Mouse (Mus musculus) lung, postnatal 36 days (tissue): ENCODE results near the gene Yif1b.

Source experiments
- DNase-seq: peaks from one replicate; pipeline ENCODE4 v3.0.0; 2022; ENCODE audit warnings: mixed read lengths

Gene Yif1b

DNA sequence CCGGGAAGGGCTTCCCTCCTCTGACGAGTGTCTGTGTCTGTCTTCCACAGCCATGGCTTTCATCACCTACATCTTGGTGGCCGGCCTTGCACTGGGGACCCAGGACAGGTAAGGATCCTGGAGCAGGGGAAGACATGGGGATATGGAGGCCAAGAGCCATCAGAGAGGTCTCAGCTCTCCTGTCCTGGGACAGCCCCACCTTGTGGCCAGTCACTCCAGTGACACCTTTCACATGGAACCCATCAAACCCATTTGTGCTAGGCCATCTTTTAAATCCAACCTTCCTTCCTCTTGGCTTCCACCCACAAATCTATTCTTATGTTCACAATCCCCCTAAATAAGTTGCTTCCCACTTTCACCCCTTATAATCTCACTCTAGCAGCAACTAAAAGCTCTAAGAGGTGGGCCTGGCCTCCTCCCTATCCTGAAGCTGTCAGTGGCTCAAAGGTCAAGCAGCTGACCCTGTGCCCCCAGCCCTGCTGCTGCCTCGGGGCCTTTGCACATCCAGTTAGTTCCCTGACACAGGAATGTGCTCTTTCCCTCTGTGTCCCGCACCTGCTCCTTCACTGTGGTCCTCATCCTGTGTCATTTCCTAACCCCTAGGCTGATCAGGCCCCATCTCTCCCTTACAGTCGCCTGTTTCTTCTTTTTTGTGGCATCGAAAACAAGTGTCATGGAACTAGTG, 6.7 kb downstream of the Yif1b start:
- peak; percentile 49 for DNase-seq

DNA sequence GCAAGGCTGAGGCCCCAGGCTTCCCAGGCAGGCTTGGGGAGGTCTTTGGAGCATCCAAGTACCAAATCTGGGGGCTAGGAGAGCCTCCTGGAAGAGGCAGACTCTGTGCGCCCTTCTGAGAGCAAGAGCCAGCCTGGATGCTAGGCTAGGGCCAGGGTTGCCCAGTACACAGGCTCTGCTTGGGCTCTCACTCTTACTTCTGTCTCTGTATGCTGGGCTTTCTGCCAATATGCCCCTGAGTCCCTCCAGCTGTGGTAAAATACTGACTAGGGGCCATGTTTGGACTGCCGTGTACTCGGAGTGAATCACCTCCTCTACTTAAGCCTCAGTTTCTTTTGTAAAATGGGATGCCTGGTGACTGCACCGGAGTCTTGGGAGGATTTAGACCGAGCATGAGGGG, 7.9 kb downstream of the Yif1b start:
- peak; percentile 39 for DNase-seq

DNA sequence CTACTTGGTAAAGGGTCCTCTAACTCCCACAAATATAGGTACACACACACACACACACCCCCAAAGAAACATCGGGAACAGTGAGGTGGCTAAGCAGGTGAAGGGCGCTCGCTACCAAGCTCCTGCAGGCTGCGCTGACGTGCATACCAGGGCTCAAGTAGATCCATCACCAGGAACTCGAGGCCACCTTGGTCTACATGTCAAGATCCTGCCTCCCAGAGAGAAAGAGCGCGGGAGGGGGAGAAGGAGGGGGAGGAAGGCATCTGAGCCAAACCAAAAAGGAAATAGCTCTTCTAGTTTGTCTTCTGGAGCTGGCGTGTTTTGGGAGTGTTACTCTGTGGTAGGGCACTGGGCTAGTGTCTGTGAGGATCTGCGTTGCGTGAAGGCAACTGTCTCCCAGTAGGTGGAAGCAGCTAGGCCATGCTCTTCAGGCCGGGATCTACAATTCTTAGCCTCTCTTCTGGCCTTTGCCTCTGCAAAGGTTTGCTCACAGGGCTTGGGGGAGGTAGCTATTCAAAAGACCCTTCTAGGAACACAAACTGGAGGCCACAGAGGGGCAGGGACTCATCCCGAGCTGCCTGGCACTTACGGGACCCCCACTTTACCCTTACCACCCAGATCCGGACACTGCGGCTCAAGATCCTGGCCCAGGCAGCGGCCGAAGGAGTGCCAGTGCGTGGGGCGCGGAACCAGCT, 8.6 kb downstream of the Yif1b start:
- no peak for DNase-seq

DNA sequence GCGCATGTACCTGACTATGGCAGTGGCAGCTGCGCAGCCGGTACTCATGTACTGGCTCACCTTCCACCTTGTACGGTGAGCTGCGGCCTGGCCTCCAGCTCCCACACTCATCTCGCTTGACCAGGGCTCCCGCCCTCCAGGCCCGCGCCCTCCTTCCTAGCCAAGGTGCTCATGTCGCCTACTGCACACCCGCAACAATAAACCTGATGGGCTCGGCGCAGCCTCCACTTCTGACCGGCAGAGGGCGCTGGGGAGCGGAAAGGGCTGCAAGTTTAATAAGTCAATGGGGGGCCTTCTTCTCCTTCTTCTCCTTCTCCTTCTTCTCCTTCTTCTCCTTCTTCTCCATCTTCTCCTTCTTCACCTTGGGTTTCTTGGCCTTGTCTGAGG, 9.2 kb downstream of the Yif1b start:
- peak; percentile 87 for DNase-seq

DNA sequence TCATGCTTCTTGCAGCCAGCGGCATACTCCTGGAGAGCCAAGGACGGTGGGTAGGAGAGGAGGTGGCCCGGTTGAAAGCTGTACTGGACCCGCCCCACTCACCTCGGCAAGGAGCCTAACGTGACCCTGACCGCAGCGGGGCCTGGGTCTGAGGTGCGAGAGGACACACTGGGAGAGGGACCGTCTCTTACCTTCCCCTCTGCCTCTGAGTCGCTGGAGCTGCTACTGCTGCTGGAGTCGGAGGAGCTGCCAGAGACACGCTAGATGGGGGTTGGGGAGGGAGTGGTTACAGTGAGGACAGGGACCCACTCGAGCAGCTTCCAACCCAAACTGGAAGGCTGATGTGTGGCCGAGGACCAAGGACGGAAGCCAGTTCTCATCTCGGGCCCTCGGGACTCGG, 9.6 kb downstream of the Yif1b start:
- no peak for DNase-seq

DNA sequence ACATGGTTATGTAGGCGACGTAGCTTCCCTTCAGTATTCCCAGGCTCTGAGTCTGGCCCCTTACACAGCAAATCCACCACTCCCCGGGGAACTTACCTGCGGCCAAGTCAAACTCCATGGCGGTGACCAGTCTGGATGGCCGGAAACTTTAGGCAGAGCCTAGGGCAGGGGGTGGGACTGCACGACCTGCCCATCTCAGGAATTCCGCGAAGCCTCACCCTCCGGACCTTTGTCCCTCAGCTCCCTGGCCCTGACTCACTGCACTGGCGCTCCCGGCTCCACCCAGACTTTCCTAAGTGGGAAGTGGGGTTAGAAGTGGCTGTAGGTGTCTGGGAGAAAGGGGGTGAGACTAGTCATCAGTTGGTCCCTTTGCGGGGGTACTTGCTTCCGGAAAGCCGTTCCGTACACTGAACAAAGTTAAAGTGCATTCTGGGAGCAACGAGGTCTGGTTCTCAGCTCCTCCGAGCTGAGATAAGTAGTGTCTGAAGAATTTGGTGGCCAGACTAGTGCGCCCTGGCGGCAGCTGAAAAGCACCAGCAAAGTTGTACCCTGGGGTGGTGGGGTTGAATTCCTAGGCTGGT, 10.2 kb downstream of the Yif1b start, which contains the start of gene 2200002D01Rik:
Gene 2200002D01Rik, minus strand, starts transcription at position 206 of the 581 bp plus-strand sequence.
- peak; percentile 60 for DNase-seq

DNA sequence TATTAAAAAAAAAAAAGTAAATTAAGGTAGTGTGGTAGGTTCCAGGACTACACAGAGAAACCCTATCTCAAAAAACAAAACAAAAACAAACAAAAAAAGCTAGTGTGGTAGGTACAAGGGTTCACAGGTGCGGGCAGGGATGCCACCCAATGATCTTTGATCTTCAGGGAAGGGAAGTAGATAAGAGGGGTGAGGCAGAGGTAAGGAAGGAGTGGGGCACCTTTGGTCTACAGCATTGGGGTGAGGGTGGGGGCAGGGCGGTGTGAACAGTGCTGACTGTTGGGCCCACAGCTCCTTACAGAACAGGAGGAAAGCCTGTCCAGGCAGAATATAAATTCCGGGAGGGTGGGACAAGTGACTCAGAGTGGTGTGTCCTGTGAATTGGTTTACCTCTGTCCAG, 13.0 kb downstream of the Yif1b start:
- DNase-seq: no peak

DNA sequence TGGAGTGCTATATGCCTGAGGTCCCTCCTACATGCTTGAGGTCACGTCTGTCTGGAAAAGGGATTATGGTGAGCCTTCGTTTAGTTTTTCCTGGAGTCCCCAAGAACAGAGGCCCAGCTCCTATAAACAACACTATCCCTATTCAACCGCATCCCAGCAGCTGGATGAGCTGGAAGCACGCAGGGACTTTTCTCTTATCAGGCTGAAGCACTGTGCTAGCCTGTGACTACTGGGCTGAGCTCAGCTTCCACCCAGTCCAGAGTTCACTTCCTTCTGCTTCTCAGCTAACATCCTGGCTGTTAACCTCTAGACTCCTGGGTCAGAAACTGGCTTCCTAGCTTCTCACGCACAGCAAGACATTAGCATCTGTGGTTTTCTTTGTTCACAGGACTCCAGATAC, 15.7 kb downstream of the Yif1b start:
- DNase-seq: no peak

DNA sequence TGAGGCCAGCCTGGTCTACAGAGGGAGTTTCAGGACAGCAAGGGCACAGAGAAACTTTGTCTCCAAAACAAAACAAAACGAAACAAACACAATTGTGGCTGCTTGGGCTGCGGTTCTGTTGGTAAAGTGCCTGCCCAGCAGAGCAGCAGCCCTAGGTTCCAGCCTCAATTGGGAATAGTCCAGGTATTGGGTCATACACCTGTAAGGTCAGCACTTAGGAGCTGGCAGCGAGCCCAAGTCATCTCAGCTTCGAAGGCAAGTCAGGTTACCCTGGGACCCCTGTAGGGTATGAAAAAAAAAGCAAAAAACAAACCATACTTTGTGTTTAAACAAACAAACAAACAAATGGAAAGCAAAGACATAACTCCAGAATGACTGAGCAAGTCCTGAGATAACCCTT, 17.7 kb downstream of the Yif1b start:
- DNase-seq: peak; percentile 55

DNA sequence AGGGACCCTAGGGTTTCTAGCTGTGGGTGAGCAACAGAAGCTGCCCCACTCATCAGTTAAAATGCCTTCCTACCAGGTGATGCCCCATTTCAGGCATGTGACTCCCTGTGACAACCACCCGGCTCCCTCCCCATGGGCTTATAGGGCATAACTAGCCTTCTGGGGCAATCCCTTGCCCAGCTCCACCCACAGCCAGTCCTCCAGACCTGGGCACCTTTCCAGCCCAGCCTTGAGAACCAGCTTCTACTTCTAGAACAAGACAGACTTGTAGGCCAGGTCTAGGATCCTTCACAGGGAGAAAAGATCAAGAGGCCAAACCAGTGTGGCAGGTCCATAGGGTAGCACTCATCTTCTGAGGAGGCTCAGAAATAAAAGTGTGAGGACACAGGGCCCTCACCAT, 19.2 kb downstream of the Yif1b start:
- peak; percentile 93 for DNase-seq

DNA sequence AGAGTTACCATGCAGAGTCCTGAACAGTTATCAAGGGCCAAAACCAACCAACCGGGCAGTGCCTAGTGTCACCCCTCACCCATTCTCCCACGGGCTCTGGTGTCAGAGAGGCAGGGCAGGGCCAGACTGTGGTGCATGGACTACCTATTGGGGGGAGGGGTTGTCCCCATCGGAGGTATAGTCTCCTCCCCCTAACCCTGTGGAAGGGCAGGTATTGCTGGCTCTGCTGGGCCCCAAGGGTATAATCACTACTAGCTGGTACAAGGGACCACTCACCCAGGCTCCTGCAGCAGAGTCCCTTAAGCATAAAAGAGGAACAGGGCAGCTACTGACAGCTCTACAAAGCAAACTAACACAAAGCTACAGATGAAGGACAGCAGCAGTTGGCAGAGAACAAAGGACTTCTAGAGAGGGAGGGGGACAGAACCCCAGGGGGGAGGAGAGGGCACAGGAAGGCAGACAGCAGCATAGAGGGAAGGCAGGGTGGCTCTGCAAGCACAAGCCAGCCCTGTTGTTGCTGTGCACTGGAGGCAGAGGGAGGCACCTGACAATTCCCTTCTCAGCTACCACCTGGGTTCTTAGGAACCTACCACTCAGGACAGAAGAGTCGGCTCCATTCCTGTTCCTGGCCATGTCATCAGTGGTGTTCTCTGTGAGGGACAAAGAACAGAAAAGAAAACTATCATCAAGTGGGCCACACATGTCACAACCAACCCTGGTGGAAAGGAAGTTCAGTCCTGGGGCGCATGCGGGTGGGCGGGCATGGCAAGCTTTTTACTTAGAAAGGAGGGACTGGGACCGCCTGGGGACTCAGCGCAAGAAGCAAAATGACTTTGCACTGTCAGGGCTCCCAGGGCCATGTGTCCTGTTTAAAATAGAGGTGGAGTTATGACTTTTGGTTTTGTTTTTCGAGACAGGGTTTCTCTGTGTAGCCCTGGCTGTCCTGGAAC, 21.9 kb downstream of the Yif1b start:
- DNase-seq: no peak

DNA sequence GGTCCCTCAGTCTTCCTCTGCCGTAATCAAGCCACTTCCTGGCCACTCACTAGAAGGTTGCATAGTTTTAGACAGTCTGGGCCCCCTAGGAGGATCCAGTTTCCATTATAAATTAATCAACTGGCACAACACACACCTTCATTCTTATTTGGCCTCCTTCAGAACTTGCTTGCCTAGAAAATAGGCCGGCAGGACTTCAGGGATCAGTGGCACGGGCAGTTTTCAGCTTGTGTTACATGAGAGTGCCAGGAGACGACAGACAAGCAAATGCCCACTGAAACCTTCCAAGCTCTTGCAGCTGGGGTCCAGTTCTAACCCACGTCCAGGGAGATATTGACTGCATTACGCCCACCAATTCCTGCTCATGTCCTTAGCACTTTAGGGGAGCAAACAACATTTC, 24.0 kb downstream of the Yif1b start:
- DNase-seq: no peak

DNA sequence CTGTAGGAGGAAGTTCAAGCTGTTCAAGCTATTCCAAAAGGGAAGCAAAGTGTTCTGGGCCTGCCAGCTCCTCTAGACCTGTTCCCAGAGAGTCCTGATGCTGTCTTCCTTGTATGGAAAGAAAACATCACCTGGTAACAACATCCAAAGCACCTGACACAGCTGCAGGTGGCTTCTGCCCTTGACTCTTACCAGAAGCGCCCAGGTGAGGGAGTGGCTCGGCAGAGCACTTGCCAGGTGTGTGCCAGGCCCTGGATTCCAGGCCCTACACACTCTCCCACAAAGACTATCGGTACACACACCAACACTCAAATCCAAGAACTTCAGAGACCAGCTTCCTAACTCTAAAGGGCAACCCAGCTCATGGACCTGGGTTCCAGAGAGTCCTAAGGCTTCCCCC, 25.7 kb downstream of the Yif1b start:
- no peak for DNase-seq

DNA sequence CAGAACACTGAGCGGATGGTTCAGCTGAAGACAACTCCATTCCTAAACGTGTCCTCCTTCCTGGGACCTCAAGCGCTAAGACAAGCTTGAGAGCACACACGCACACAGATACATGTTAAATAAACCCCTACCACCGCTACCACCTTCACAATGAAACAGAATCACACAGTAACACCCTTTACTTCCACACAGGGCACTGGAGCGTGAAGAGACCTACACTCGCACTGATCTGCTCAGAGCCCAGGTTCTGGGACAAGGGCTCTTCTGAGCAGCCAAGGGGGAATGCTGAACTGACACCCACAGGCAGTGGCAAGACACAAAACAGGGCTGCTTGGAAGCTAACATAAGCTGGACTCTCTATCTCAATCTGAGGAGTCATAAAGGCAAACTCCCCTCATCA, 27.5 kb downstream of the Yif1b start:
- no peak for DNase-seq

DNA sequence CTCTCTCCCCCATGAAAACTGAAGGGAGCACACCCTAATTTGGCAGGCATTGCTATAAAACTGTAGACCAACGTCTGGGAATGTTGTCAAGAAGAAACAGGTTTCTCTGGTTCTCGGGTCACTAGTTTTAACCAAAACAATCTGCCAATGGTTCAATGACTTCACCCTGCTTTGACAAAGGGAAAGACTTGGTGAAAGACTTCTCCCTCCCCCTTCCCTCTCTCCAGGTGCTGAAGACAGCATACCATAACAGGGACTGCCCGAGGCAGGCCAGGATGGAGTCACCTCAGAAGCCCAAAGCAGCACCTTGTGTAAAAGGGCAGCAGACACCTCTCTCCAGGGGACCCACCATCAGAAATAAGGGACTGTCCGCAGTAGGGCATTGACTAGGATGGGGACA, 28.8 kb downstream of the Yif1b start:
- peak; percentile 62 for DNase-seq

DNA sequence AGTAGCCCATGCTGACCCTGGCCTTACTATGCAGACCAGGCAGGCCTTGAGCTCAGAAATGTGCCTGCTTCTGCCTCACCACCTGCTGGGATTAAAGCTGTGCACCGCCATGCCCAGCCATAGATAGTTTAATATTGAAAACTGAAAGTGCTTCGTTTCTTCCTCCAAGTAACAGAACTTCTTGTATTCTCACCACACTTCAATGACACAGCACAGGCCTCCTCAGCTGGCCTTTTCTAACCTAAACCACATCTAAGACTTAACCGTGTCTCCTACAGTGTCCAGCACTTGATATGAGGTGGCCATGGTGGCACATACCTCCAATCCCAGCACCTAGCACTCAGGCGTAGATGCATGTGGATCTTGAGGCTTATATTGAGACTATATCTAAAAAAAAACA, 32.3 kb downstream of the Yif1b start:
- no peak for DNase-seq

DNA sequence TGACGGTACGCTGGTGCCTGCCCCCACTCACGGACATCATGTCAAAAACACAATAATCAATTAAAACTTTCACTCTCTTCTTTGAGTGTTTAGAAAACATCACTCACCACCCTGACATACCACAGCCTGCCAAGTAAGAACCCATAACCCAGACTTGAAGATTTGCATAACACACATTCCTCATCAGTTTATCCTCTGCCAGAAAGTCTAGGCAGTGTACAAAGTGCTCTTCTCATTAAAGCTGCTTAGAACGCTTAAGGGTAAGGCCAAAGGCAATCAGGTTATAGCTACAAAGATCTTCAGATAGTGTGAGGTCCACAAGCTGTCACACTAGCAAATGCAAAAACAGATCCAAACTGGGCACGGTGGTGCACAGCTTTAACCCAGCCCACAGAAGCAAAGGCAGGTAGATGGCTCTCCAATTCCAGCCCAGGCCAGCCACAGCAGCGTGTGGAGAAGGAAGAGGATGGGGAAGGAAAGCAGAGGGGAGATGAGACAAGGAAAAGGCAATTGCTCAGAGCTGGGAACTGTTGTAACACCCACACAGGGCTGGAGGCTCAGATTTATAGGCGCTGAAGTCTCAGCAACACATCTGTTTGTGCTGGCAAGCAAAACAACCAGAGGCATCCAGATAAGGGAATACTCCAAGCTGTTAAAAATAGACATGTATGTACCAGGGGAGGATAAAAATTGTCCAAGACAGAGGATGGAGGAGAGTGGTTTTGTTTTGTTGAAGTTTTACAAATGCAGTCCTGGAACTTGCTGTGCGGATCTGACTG, 33.7 kb downstream of the Yif1b start:
- DNase-seq: peak; percentile 45

DNA sequence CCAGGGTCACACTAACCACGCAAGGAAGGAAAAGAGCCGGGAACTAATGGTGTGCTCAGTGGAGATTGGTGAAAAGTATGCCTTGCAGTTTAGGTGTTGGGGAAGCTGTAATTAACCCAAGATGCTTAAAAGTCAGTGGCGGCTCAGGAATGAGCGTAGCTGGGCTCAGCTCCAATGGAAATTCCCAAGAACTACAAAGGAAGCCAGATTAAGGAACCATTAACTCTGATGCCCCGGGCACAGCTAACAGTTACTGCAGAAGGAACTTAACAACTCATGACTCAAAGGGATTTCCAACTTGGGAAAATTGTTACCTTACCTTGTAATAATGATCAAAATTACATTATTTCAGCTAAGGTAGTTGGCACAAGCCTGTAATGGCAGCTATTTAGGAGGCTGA, 38.6 kb downstream of the Yif1b start:
- no peak for DNase-seq

DNA sequence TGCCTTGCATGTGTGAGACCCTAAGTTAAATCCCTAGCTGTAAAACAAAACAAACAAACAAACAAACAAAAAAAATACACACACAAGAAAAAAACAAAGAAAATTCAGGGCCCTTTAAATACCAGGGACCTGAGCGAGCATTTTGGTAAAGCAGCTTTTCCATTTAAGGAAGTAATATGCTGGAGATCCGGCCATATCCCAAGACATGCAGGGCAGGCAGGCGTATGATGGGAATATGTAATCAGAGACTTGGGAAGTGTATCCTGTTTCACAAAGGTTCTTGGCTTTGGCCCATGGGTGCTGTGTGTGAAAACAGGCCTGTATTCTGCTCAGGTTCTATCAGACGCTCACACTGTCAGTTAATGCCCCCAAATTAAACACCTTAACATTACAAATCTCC, 39.4 kb downstream of the Yif1b start:
- no peak for DNase-seq

DNA sequence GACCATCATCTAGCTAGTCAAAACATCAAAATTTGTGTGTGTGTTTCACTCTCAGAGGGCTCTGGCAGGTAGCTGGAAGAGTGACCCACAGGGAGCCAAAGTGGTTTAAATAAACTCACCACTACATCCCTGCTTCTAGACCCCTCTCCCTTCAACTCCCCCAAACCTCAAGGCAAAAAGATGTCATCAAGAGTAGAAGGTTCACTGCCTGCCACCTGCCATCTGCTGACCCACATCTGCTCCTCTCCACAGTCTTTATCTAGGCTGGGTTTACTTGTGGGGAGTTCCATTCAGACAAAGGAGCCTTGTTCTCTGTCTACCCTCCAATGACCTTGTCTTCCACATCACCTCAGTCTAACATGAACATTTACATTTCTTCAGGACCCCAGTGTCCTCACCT, 41.1 kb downstream of the Yif1b start:
- no peak for DNase-seq

DNA sequence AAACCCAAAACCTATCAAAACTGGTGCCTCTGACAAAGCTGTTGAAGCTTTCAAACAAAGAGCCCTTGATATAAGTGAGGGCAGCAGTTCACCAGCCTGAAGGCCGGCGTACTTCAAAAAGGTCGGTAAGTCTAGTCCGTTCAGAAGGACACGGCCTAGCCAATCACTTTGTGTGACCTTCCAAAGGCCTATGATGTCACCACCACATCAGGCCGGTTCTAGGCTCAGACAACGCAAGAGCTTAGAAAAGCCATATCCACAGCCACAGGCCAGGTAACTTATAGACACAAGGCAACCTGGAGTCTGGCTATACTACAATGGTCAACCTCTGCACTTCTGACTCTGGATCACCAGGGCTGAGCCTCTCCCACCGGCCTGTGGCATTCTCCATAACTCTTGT, 41.8 kb downstream of the Yif1b start:
- DNase-seq: no peak

DNA sequence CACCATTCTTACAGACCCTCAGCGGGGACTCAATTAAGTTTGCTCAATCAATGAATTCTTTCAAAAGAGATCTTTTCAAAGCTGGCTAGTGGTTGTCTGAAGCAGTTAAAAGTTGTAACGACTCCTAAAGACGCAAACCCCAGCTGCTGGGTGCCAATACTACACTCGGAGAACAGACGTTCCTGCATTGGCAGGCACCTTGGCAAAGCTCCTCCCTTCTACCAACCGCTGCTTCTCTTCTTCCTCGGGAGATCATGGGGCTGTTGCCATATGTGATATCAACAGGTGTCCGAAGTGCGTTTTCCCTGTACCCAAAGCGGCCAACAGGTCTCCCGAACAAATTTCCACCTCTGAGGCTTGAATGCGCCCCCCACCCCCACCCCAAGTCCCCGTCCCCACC, 42.7 kb downstream of the Yif1b start:
- no peak for DNase-seq
